Mouse (Mus musculus) cerebellum, postnatal 14 days (tissue): ENCODE data around the gene Gm2888.
"Not testable (repeated sequence)": the region's sequence is repeated elsewhere in the genome, so short reads cannot be mapped to it uniquely, and the experiment has no call there.

Experiments used
- DNase-seq, 2 experiments: peaks; one replicate each; pipeline ENCODE4 v3.0.0; 2021; ENCODE audit warnings: mixed read lengths in 2 of 2

Gm2888 gene

GRCm38 (mm10) chr14:3029702-3030101, at the start of gene Gm2888:
Gm2888 (plus strand) TSS chr14:3030002.
- not testable (repeated sequence) for DNase-seq

- DNase-seq, result peak; percentile 24 to 29
Observed at GRCm38 (mm10) chr14:3048727-3049512, 19.1 kb downstream of the Gm2888 start, which contains the start of gene Gm2897. Gm2897 (plus strand) TSS chr14:3049285.

GRCm38 (mm10) chr14:3049513-3049800, 19.7 kb downstream of the Gm2888 start:
- DNase-seq, result peak; percentile 31 to 37

- peak; percentile 12 to 32 for DNase-seq
Observed at GRCm38 (mm10) chr14:3050087-3050486, 20.3 kb downstream of the Gm2888 start.
